Mouse (Mus musculus): ENCODE measurements around the gene Ube2e1. TPM values are rescaled to one million over a fixed set of nuclear protein-coding genes. Genes with fewer than 3 reads are reported as not detected.
"Not testable (repeated sequence)": the region's sequence is repeated elsewhere in the genome, so short reads cannot be mapped to it uniquely, and the experiment has no call there.

The Ube2e1 gene
- total RNA-seq, 1 experiment from 2014 or later = 44.5 TPM

- peak; percentile 97 for ATAC-seq (ENCODE audit: extremely low read depth, insufficient number of reproducible peaks, low FRiP score, poor library complexity, severe bottlenecking)
Measured at GRCm38 (mm10) chr14:18270529-18271441, 60.9 kb downstream of the Ube2e1 start, which contains the start of the genes Nkiras1 and Rpl15. TSS of gene Nkiras1 (plus strand) at chr14:18271136. TSS of gene Rpl15 (minus strand) at chr14:18271391.

GRCm38 (mm10) chr14:18269947-18270528 is 61.6 kb downstream of the Ube2e1 start:
- not testable (repeated sequence) for ATAC-seq (ENCODE audit: extremely low read depth, insufficient number of reproducible peaks, low FRiP score, poor library complexity, severe bottlenecking)

- ATAC-seq (ENCODE audit: extremely low read depth, insufficient number of reproducible peaks, low FRiP score, poor library complexity, severe bottlenecking) = no peak
Measured at GRCm38 (mm10) chr14:18263427-18263826, 68.2 kb downstream of the Ube2e1 start.

GRCm38 (mm10) chr14:18261203-18261602 is 70.5 kb downstream of the Ube2e1 start:
- ATAC-seq (ENCODE audit: extremely low read depth, insufficient number of reproducible peaks, low FRiP score, poor library complexity, severe bottlenecking) = no peak

GRCm38 (mm10) chr14:18242638-18243130 is 89.0 kb downstream of the Ube2e1 start:
- no peak for ATAC-seq (ENCODE audit: extremely low read depth, insufficient number of reproducible peaks, low FRiP score, poor library complexity, severe bottlenecking)

GRCm38 (mm10) chr14:18241786-18242185 is 89.9 kb downstream of the Ube2e1 start:
- ATAC-seq (ENCODE audit: extremely low read depth, insufficient number of reproducible peaks, low FRiP score, poor library complexity, severe bottlenecking) = no peak

GRCm38 (mm10) chr14:18240132-18240531 is 91.5 kb downstream of the Ube2e1 start:
- ATAC-seq (ENCODE audit: extremely low read depth, insufficient number of reproducible peaks, low FRiP score, poor library complexity, severe bottlenecking) = no peak

GRCm38 (mm10) chr14:18238750-18239731 is 92.6 kb downstream of the Ube2e1 start, which contains the start of gene Nr1d2:
TSS of gene Nr1d2 (minus strand) at chr14:18239127.
- peak; percentile 68 for ATAC-seq (ENCODE audit: extremely low read depth, insufficient number of reproducible peaks, low FRiP score, poor library complexity, severe bottlenecking)

GRCm38 (mm10) chr14:18238131-18238749 is 93.4 kb downstream of the Ube2e1 start:
- peak; percentile 81 for ATAC-seq (ENCODE audit: extremely low read depth, insufficient number of reproducible peaks, low FRiP score, poor library complexity, severe bottlenecking)

GRCm38 (mm10) chr14:18237381-18237780 is 94.3 kb downstream of the Ube2e1 start:
- ATAC-seq (ENCODE audit: extremely low read depth, insufficient number of reproducible peaks, low FRiP score, poor library complexity, severe bottlenecking) = no peak

GRCm38 (mm10) chr14:18236496-18237235 is 95.0 kb downstream of the Ube2e1 start:
- ATAC-seq (ENCODE audit: extremely low read depth, insufficient number of reproducible peaks, low FRiP score, poor library complexity, severe bottlenecking) = not testable (repeated sequence)

- no peak for ATAC-seq (ENCODE audit: extremely low read depth, insufficient number of reproducible peaks, low FRiP score, poor library complexity, severe bottlenecking)
Measured at GRCm38 (mm10) chr14:18233981-18234960, 97.4 kb downstream of the Ube2e1 start.

GRCm38 (mm10) chr14:18233076-18233475 is 98.6 kb downstream of the Ube2e1 start:
- no peak for ATAC-seq (ENCODE audit: extremely low read depth, insufficient number of reproducible peaks, low FRiP score, poor library complexity, severe bottlenecking)

Data from neutrophil, adult 5-6 weeks (primary cell).